Mouse (Mus musculus) adrenal gland, adult 18-20 months (tissue): ENCODE measurements around the gene Farp2. TPM values are rescaled to one million over a fixed set of nuclear protein-coding genes. Genes with fewer than 3 reads are reported as not detected.

Source experiments
- DNase-seq, 2 experiments: peaks; one replicate each; pipeline ENCODE4 v3.0.0; 2021 to 2022; ENCODE audit warnings: low spot score in 2 of 2
- total RNA-seq, 2 experiments: library from RNA; stranded (reverse); gene quantifications; 1 replicate in 1 of 2; 2 replicates in 1 of 2; pipeline ENCODE4 v1.2.3; 2021

Farp2 gene
- total RNA-seq, 2 experiments from 2014 or later, result 18.5 to 18.7 TPM

- no peak for DNase-seq
These were observed 39.5 kb downstream of the Farp2 start for GRCm38 (mm10) chr1:93551427-93551826.

- no peak for DNase-seq
These were observed 51.3 kb downstream of the Farp2 start for GRCm38 (mm10) chr1:93563224-93563623.

- DNase-seq, result no peak
These were observed 51.8 kb downstream of the Farp2 start for GRCm38 (mm10) chr1:93563649-93564048.

GRCm38 (mm10) chr1:93564781-93565180, 52.9 kb downstream of the Farp2 start:
- DNase-seq, result no peak

- DNase-seq, result no peak
These were observed 55.1 kb downstream of the Farp2 start for GRCm38 (mm10) chr1:93567013-93567412.

- no peak for DNase-seq
These were observed 56.0 kb downstream of the Farp2 start for GRCm38 (mm10) chr1:93567717-93568497.

GRCm38 (mm10) chr1:93577066-93577465, 65.2 kb downstream of the Farp2 start:
- no peak for DNase-seq

- DNase-seq, result no peak
These were observed 66.0 kb downstream of the Farp2 start for GRCm38 (mm10) chr1:93577861-93578260.

- no peak for DNase-seq
These were observed 69.7 kb downstream of the Farp2 start for GRCm38 (mm10) chr1:93581545-93581944.

GRCm38 (mm10) chr1:93588346-93588745, 76.5 kb downstream of the Farp2 start:
- DNase-seq, result no peak

GRCm38 (mm10) chr1:93593960-93594359, 82.1 kb downstream of the Farp2 start:
- DNase-seq, result no peak

- DNase-seq, result no peak
These were observed 84.0 kb downstream of the Farp2 start for GRCm38 (mm10) chr1:93595916-93596315.

GRCm38 (mm10) chr1:93602911-93603310, 91.0 kb downstream of the Farp2 start:
- DNase-seq, result no peak

GRCm38 (mm10) chr1:93603921-93604320, 92.0 kb downstream of the Farp2 start:
- DNase-seq, result no peak

GRCm38 (mm10) chr1:93607090-93608083, 95.5 kb downstream of the Farp2 start:
- DNase-seq, result no peak

- DNase-seq, result no peak
These were observed 96.9 kb downstream of the Farp2 start for GRCm38 (mm10) chr1:93608696-93609245.

GRCm38 (mm10) chr1:93609762-93610161, 97.9 kb downstream of the Farp2 start:
- DNase-seq, result no peak

- no peak for DNase-seq
These were observed 106.3 kb downstream of the Farp2 start for GRCm38 (mm10) chr1:93618059-93618748.

- DNase-seq, result no peak
These were observed 107.1 kb downstream of the Farp2 start for GRCm38 (mm10) chr1:93618948-93619347.

GRCm38 (mm10) chr1:93624502-93624901, 112.6 kb downstream of the Farp2 start:
- DNase-seq, result no peak

- no peak for DNase-seq
These were observed 118.9 kb downstream of the Farp2 start for GRCm38 (mm10) chr1:93630796-93631195.
